Mouse (Mus musculus): ENCODE measurements around the gene Vps45. TPM values are rescaled to one million over a fixed set of nuclear protein-coding genes. Genes with fewer than 3 reads are reported as not detected.
"Not testable (repeated sequence)": the region's sequence is repeated elsewhere in the genome, so short reads cannot be mapped to it uniquely, and the experiment has no call there.

Vps45 gene
- polyA plus RNA-seq, 1 experiment from 2014 or later = 46.4 TPM

GRCm38 (mm10) chr3:95986001-95986622 lies 72.2 kb downstream of the Vps45 start:
- Histone ChIP-seq H3K4me2 (ENCODE audit: low read length) (peak overlapping the region; percentile 48), H3K4me3 (replicated peaks; ENCODE audit: low read depth, low read length) (peak overlapping the region; percentile 19)

DNA sequence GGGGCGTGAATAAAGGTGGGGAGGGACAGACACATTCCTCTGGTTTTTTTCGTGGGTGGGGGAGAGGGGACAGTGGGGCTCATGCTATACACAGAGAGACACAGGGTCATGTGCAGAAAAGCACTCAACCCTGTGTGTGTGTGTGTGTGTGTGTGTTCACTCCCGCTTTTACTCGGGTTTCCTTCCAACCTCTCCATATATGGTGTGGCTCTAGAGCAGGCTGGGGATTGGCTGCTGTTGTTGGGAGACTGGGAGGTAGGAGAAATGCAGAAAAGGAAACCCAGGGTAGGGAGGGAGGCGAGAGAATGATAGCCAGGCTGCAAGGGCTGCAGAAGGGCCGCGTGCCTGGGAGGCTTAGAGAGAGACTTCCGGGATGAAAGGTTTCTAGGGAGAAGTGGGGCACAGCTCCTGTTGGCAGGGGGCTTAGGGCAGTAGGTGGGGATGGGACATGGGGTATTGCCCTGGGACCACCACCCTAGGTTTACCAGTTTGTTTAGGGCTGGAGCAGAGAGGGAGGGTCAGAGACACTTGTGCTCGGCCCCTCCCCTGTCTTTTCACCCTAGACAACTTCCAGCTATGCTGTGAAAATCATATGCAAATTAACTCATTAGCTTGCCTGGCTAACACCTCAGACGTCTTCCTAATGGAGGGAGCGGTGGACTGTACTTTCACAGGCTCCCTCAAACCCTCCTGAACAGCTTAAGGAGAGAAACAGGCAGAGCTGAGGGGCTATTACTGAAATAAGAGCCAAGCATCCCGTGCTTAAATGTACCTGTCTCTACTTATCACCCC lies 72.9 kb downstream of the Vps45 start:
- Histone ChIP-seq H3K27ac (replicated peaks; ENCODE audit: low read depth, low read length) (peak overlapping the region; percentile 90), H3K27me3 (ENCODE audit: control insufficient read depth, insufficient read depth, low read length) (no peaks in the 10 kb centered on the region), H3K9me3 (ENCODE audit: control insufficient read depth, low read length) (no peaks in the 10 kb centered on the region), H3K9ac (replicated peaks; ENCODE audit: low read length) (peak overlapping the region; percentile 51), H3K4me1 (ENCODE audit: control insufficient read depth, insufficient read depth, low read length) (peaks cover 17% of the 10 kb centered on the region), H3K36me3 (ENCODE audit: control insufficient read depth, insufficient read depth, low read length) (peaks cover 24% of the 10 kb centered on the region), H3K4me2 (ENCODE audit: low read length) (peak overlapping the region; percentile 48), H3K4me3 (replicated peaks; ENCODE audit: low read depth, low read length) (peak overlapping the region; percentile 19)
- 4% methylated on average over 12 of the region's 12 CpGs for WGBS
- DNase-seq (peak; percentile 83), ATAC-seq (ENCODE audit: low FRiP score, low TSS enrichment) (peak; percentile 87)

More at GRCm38 (mm10) chr3:95986001-95986622, 72.2 kb downstream of the Vps45 start:
- peak overlapping the region; percentile 51 for H3K9ac ChIP-seq (replicated peaks; ENCODE audit: low read length)
- peaks cover 17% of the 10 kb centered on the region for H3K4me1 ChIP-seq (ENCODE audit: control insufficient read depth, insufficient read depth, low read length)
- no peaks in the 10 kb centered on the region for H3K27me3 ChIP-seq (ENCODE audit: control insufficient read depth, insufficient read depth, low read length)
- DNase-seq (peak; percentile 74), ATAC-seq (ENCODE audit: low FRiP score, low TSS enrichment) (no peak)
- peak overlapping the region; percentile 90 for H3K27ac ChIP-seq (replicated peaks; ENCODE audit: low read depth, low read length)
- no peaks in the 10 kb centered on the region for H3K9me3 ChIP-seq (ENCODE audit: control insufficient read depth, low read length)
- WGBS = 2% methylated on average over 21 of the region's 21 CpGs
- H3K36me3 ChIP-seq (ENCODE audit: control insufficient read depth, insufficient read depth, low read length) = peaks cover 31% of the 10 kb centered on the region

DNA sequence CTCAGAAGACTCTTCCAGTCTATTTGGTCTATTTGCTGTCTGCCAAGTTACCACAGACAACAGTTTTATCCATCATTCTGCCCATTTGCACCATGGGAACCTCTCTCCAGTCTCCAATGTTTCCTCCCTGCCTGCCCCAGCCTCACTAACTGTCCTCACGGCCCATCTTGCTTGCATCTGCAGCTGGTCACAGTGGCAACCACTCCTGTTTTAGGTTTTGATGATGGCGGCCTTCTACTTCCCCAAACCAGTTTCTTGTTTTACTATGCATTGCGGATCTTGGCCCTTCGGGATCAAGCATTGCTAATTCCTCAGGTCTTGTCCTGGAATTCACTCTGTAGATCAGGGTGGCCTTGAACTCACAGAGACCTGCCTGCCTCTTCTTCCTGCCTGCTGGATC lies 76.1 kb downstream of the Vps45 start:
- Histone ChIP-seq H3K27ac (replicated peaks; ENCODE audit: low read depth, low read length) (no peak overlapping the region), H3K4me3 (replicated peaks; ENCODE audit: low read depth, low read length) (no peak overlapping the region), H3K4me2 (ENCODE audit: low read length) (no peak overlapping the region), H3K9ac (replicated peaks; ENCODE audit: low read length) (no peak overlapping the region), H3K4me1 (ENCODE audit: control insufficient read depth, insufficient read depth, low read length) (peaks cover 17% of the 10 kb centered on the region), H3K36me3 (ENCODE audit: control insufficient read depth, insufficient read depth, low read length) (no peaks in the 10 kb centered on the region), H3K27me3 (ENCODE audit: control insufficient read depth, insufficient read depth, low read length) (no peaks in the 10 kb centered on the region), H3K9me3 (ENCODE audit: control insufficient read depth, low read length) (no peaks in the 10 kb centered on the region)
- no peak for DNase-seq
- ATAC-seq (ENCODE audit: low FRiP score, low TSS enrichment) = no peak
- 91% methylated on average over 4 of the region's 4 CpGs for WGBS

DNA sequence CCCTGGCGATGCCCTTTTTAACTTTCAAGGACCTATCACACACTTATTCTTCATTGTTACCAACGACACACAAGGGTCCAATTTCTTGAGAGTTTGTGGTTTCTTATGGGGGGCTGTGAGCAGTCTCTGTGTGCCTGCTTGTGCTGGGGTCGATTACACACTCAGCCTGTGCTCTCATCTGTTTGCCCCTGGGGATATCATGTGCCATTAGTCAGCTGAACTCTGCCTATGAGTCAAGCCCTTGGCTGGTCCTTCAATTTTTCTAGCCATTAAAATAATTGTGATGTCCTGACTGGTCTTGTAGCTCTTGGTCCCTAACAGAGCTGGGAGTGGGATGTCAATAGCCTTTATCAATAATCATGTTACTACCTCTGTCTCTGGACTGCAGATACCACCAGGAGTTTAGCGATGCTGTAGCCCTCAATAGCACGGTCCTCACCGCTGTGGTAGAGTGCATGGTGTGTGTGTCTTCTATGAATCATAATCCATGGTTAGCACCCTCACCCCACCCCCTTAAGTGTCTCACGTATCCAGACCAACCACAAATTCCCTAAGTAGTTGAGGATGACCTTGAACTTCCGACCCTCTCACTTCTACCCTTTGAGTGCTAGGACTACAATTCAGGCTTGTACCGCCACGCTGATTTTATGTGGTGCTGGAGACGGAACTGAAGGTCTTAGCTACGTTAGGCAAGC lies 77.8 kb downstream of the Vps45 start:
- H3K4me1 ChIP-seq (ENCODE audit: control insufficient read depth, insufficient read depth, low read length) = peaks cover 3% of the 10 kb centered on the region
- no peak for DNase-seq
- no peak overlapping the region for H3K4me2 ChIP-seq (ENCODE audit: low read length)
- no peak overlapping the region for H3K27ac ChIP-seq (replicated peaks; ENCODE audit: low read depth, low read length)
- H3K9ac ChIP-seq (replicated peaks; ENCODE audit: low read length) = no peak overlapping the region
- no peaks in the 10 kb centered on the region for H3K36me3 ChIP-seq (ENCODE audit: control insufficient read depth, insufficient read depth, low read length)
- H3K27me3 ChIP-seq (ENCODE audit: control insufficient read depth, insufficient read depth, low read length) = no peaks in the 10 kb centered on the region
- H3K4me3 ChIP-seq (replicated peaks; ENCODE audit: low read depth, low read length) = no peak overlapping the region
- ATAC-seq (ENCODE audit: low FRiP score, low TSS enrichment) = no peak
- H3K9me3 ChIP-seq (ENCODE audit: control insufficient read depth, low read length) = no peaks in the 10 kb centered on the region
- WGBS = 86% methylated on average over 12 of the region's 12 CpGs

- no peak overlapping the region for H3K4me3 ChIP-seq (replicated peaks; ENCODE audit: low read depth, low read length)
- no peak for ATAC-seq (ENCODE audit: low FRiP score, low TSS enrichment)
- no peak overlapping the region for H3K9ac ChIP-seq (replicated peaks; ENCODE audit: low read length)
- no peak overlapping the region for H3K27ac ChIP-seq (replicated peaks; ENCODE audit: low read depth, low read length)
- no peaks in the 10 kb centered on the region for H3K36me3 ChIP-seq (ENCODE audit: control insufficient read depth, insufficient read depth, low read length)
- WGBS = 75% methylated on average over 9 of the region's 9 CpGs
- H3K4me2 ChIP-seq (ENCODE audit: low read length) = no peak overlapping the region
- no peaks in the 10 kb centered on the region for H3K27me3 ChIP-seq (ENCODE audit: control insufficient read depth, insufficient read depth, low read length)
- H3K4me1 ChIP-seq (ENCODE audit: control insufficient read depth, insufficient read depth, low read length) = peaks cover 8% of the 10 kb centered on the region
- no peaks in the 10 kb centered on the region for H3K9me3 ChIP-seq (ENCODE audit: control insufficient read depth, low read length)
- peak; percentile 31 for DNase-seq
Measured at GRCm38 (mm10) chr3:95978265-95978664, 80.0 kb downstream of the Vps45 start.

- not testable (repeated sequence) for H3K9me3 ChIP-seq (ENCODE audit: control insufficient read depth, low read length); H3K9ac ChIP-seq (replicated peaks; ENCODE audit: low read length); H3K36me3 ChIP-seq (ENCODE audit: control insufficient read depth, insufficient read depth, low read length); H3K27ac ChIP-seq (replicated peaks; ENCODE audit: low read depth, low read length); H3K4me3 ChIP-seq (replicated peaks; ENCODE audit: low read depth, low read length); H3K27me3 ChIP-seq (ENCODE audit: control insufficient read depth, insufficient read depth, low read length); ATAC-seq (ENCODE audit: low FRiP score, low TSS enrichment); H3K4me2 ChIP-seq (ENCODE audit: low read length); DNase-seq
- H3K4me1 ChIP-seq (ENCODE audit: control insufficient read depth, insufficient read depth, low read length) = peaks cover 14% of the 10 kb centered on the region
- WGBS = 95% methylated on average over 7 of the region's 7 CpGs
Measured at GRCm38 (mm10) chr3:95977587-95977986, 80.7 kb downstream of the Vps45 start.

DNA sequence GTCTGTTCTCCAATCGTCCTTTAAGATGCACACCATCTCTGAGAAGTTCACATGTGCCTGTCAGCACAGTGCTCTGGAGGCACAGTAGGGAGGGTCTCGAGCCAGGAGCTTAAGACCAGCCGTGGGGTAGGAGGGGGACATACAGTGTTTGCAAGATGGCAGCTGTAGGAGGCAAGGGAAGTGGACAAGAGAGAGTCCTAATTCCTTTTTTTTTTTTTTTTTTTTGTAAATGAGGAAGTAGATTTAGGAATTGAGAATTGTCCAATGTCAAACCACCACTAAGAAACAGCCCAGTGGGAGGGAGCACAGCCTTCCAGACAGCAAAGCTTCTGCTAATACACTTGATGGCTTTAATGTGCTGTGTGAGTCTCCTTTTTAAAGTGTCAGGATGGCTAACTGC lies 81.2 kb downstream of the Vps45 start:
- Histone ChIP-seq H3K27me3 (ENCODE audit: control insufficient read depth, insufficient read depth, low read length) (no peaks in the 10 kb centered on the region), H3K4me2 (ENCODE audit: low read length) (no peak overlapping the region), H3K4me3 (replicated peaks; ENCODE audit: low read depth, low read length) (no peak overlapping the region), H3K36me3 (ENCODE audit: control insufficient read depth, insufficient read depth, low read length) (no peaks in the 10 kb centered on the region), H3K9ac (replicated peaks; ENCODE audit: low read length) (no peak overlapping the region), H3K9me3 (ENCODE audit: control insufficient read depth, low read length) (no peaks in the 10 kb centered on the region), H3K4me1 (ENCODE audit: control insufficient read depth, insufficient read depth, low read length) (peaks cover 16% of the 10 kb centered on the region), H3K27ac (replicated peaks; ENCODE audit: low read depth, low read length) (no peak overlapping the region)
- no peak for ATAC-seq (ENCODE audit: low FRiP score, low TSS enrichment)
- no peak for DNase-seq
- 68% methylated on average over 3 of the region's 3 CpGs for WGBS

- Histone ChIP-seq H3K9me3 (ENCODE audit: control insufficient read depth, low read length) (no peaks in the 10 kb centered on the region), H3K4me1 (ENCODE audit: control insufficient read depth, insufficient read depth, low read length) (peaks cover 16% of the 10 kb centered on the region), H3K27me3 (ENCODE audit: control insufficient read depth, insufficient read depth, low read length) (no peaks in the 10 kb centered on the region), H3K4me2 (ENCODE audit: low read length) (peak overlapping the region; percentile 59), H3K36me3 (ENCODE audit: control insufficient read depth, insufficient read depth, low read length) (no peaks in the 10 kb centered on the region), H3K27ac (replicated peaks; ENCODE audit: low read depth, low read length) (peak overlapping the region; percentile 74), H3K4me3 (replicated peaks; ENCODE audit: low read depth, low read length) (peak overlapping the region; percentile 26), H3K9ac (replicated peaks; ENCODE audit: low read length) (peak overlapping the region; percentile 44; the same call in 1 of the 2 replicates)
- WGBS = 2% methylated on average over 34 of the region's 34 CpGs
- DNase-seq (peak; percentile 82), ATAC-seq (ENCODE audit: low FRiP score, low TSS enrichment) (peak; percentile 74)
Measured at GRCm38 (mm10) chr3:95972873-95973634, 85.2 kb downstream of the Vps45 start.
